Mouse (Mus musculus): Measurements from ENCODE around the gene Zfyve9.

GRCm38 (mm10) chr4:108598306-108598705 lies 182.3 kb downstream of the Zfyve9 start:
- no peak for TF ChIP-seq CTCF (IDR thresholded peaks at IDR 0.05; ENCODE audit: insufficient read depth, low read depth, low read length)
- no peak for TF ChIP-seq POLR2A (IDR thresholded peaks at IDR 0.05; ENCODE audit: insufficient read depth, low read depth, low read length)
